Mouse (Mus musculus): ENCODE data around the gene Adprh. TPM values are rescaled to one million over a fixed set of nuclear protein-coding genes. Genes with fewer than 3 reads are reported as not detected.
A peak's percentile ranks its signal among the peaks of the same experiment; 100 is the strongest.
"Not testable (repeated sequence)": the region's sequence is repeated elsewhere in the genome, so short reads cannot be mapped to it uniquely, and the experiment has no call there.

Gene Adprh
- polyA plus RNA-seq, 1 experiment from 2014 or later: 140 TPM

GRCm38 (mm10) chr16:38477241-38477608 is 24.7 kb upstream of the Adprh start:
- not testable (repeated sequence) for H3K36me3 ChIP-seq (ENCODE audit: control insufficient read depth, insufficient read depth); H3K4me1 ChIP-seq (replicated peaks; ENCODE audit: control insufficient read depth, insufficient read depth, low read length); H3K27ac ChIP-seq (ENCODE audit: low read length); ATAC-seq; H3K27me3 ChIP-seq (replicated peaks; ENCODE audit: control insufficient read depth, insufficient read depth, low read length); H3K9me3 ChIP-seq (ENCODE audit: control insufficient read depth, low read length)
- WGBS: 60% methylated on average over 14 of the region's 14 CpGs
- peak overlapping the region; percentile 46 for H3K4me3 ChIP-seq (replicated peaks; ENCODE audit: low read length)
- H3K4me2 ChIP-seq (ENCODE audit: low read length): peak overlapping the region; percentile 80
- H3K9ac ChIP-seq (replicated peaks; ENCODE audit: low read depth, low read length): peak overlapping the region; percentile 35

- no peaks in the 10 kb centered on the region for H3K9me3 ChIP-seq (ENCODE audit: control insufficient read depth, low read length)
- peak; percentile 65 for ATAC-seq
- peak overlapping the region; percentile 54 for H3K9ac ChIP-seq (replicated peaks; ENCODE audit: low read depth, low read length)
- H3K27ac ChIP-seq (ENCODE audit: low read length): no peak overlapping the region
- peaks cover 2% of the 10 kb centered on the region; the same call in 1 of the 2 replicates for H3K27me3 ChIP-seq (replicated peaks; ENCODE audit: control insufficient read depth, insufficient read depth, low read length)
- H3K4me1 ChIP-seq (replicated peaks; ENCODE audit: control insufficient read depth, insufficient read depth, low read length): peaks cover 7% of the 10 kb centered on the region
- no peaks in the 10 kb centered on the region for H3K36me3 ChIP-seq (ENCODE audit: control insufficient read depth, insufficient read depth)
- 10% methylated on average over 34 of the region's 34 CpGs for WGBS
- H3K4me2 ChIP-seq (ENCODE audit: low read length): peak overlapping the region; percentile 80
- H3K4me3 ChIP-seq (replicated peaks; ENCODE audit: low read length): peak overlapping the region; percentile 46
These were observed 24.1 kb upstream of the Adprh start for GRCm38 (mm10) chr16:38476312-38477240.

DNA sequence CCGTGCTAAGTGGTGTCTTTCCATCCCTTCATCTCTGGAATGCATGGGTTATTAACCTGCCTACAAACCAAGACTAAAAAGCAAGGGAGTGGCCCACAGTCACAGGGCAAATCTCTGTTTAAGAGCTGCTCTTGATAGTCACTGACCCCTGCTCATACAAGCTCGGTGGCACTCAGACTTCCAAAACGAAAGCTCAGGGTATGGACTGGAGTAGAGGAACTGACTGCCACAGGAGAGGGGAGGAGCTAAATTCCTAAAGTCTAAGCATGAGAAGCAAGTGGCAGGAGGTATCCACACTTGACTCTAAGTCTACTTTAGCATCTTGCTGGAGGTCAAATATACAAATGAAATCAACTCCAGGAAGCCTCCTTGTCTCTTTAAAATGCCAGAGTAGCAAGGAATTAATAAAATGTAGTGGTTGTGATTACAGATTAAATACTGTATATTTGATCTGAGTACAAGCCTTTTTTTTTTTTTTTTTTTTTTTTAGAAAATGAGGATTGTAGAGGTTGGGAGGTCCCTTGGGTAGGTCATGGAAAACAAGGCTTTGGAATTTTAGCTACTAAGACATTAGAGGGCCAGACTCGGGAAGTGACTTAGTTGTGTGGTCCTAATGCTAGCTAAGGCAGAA is 23.3 kb upstream of the Adprh start:
- no peak for ATAC-seq
- H3K4me2 ChIP-seq (ENCODE audit: low read length): no peak overlapping the region
- no peak overlapping the region for H3K4me3 ChIP-seq (replicated peaks; ENCODE audit: low read length)
- peaks cover 7% of the 10 kb centered on the region for H3K4me1 ChIP-seq (replicated peaks; ENCODE audit: control insufficient read depth, insufficient read depth, low read length)
- H3K9me3 ChIP-seq (ENCODE audit: control insufficient read depth, low read length): no peaks in the 10 kb centered on the region
- no peaks in the 10 kb centered on the region for H3K36me3 ChIP-seq (ENCODE audit: control insufficient read depth, insufficient read depth)
- no peaks in the 10 kb centered on the region for H3K27me3 ChIP-seq (replicated peaks; ENCODE audit: control insufficient read depth, insufficient read depth, low read length)
- WGBS: 67% methylated on average over 4 of the region's 4 CpGs
- no peak overlapping the region for H3K27ac ChIP-seq (ENCODE audit: low read length)
- H3K9ac ChIP-seq (replicated peaks; ENCODE audit: low read depth, low read length): no peak overlapping the region

DNA sequence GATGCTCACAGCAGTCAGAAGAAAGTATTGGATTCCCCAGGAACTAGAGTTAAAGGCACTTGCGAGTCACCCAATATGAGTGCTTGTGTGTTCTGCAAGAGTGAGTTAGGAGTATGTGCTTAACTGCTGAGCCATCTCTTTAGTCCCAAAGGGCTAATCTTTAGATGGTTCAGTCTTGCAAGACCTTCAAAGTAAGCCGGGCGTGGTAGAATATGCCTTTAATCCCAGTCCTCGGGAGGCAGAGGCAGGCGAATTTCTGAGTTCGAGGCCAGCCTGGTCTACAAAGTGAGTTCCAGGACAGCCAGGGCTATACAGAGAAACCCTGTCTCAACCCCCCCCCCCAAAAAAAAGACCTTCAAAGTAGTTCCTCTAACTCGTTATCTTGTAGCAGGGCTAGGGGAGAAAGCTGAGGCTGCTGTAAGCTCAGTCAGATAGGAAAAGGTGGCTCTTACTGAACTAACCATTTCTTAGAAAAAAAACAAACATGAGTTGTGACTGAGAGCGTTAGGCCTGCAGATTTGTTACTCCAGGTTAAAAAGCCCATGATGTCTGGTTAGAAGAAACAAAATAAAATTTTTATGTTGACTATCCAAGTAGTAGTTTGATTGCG is 22.3 kb upstream of the Adprh start:
- 89% methylated on average over 9 of the region's 9 CpGs for WGBS
- Histone ChIP-seq H3K9ac (replicated peaks; ENCODE audit: low read depth, low read length) (no peak overlapping the region), H3K9me3 (ENCODE audit: control insufficient read depth, low read length) (no peaks in the 10 kb centered on the region), H3K36me3 (ENCODE audit: control insufficient read depth, insufficient read depth) (no peaks in the 10 kb centered on the region), H3K27me3 (replicated peaks; ENCODE audit: control insufficient read depth, insufficient read depth, low read length) (no peaks in the 10 kb centered on the region), H3K4me1 (replicated peaks; ENCODE audit: control insufficient read depth, insufficient read depth, low read length) (peaks cover 7% of the 10 kb centered on the region), H3K4me3 (replicated peaks; ENCODE audit: low read length) (no peak overlapping the region), H3K27ac (ENCODE audit: low read length) (no peak overlapping the region), H3K4me2 (ENCODE audit: low read length) (no peak overlapping the region)
- ATAC-seq: no peak

GRCm38 (mm10) chr16:38473661-38474060 is 21.2 kb upstream of the Adprh start:
- Histone ChIP-seq H3K27me3 (replicated peaks; ENCODE audit: control insufficient read depth, insufficient read depth, low read length) (no peaks in the 10 kb centered on the region), H3K4me3 (replicated peaks; ENCODE audit: low read length) (no peak overlapping the region), H3K9me3 (ENCODE audit: control insufficient read depth, low read length) (no peaks in the 10 kb centered on the region), H3K36me3 (ENCODE audit: control insufficient read depth, insufficient read depth) (no peaks in the 10 kb centered on the region), H3K4me2 (ENCODE audit: low read length) (no peak overlapping the region), H3K27ac (ENCODE audit: low read length) (no peak overlapping the region), H3K4me1 (replicated peaks; ENCODE audit: control insufficient read depth, insufficient read depth, low read length) (peaks cover 7% of the 10 kb centered on the region), H3K9ac (replicated peaks; ENCODE audit: low read depth, low read length) (no peak overlapping the region)
- ATAC-seq: no peak
- 96% methylated on average over 5 of the region's 5 CpGs for WGBS

GRCm38 (mm10) chr16:38472507-38472873 is 20.0 kb upstream of the Adprh start:
- WGBS: 91% methylated on average over 5 of the region's 5 CpGs
- no peak overlapping the region for H3K4me2 ChIP-seq (ENCODE audit: low read length)
- H3K9ac ChIP-seq (replicated peaks; ENCODE audit: low read depth, low read length): no peak overlapping the region
- H3K36me3 ChIP-seq (ENCODE audit: control insufficient read depth, insufficient read depth): no peaks in the 10 kb centered on the region
- no peak overlapping the region for H3K4me3 ChIP-seq (replicated peaks; ENCODE audit: low read length)
- no peak overlapping the region for H3K27ac ChIP-seq (ENCODE audit: low read length)
- ATAC-seq: no peak
- peaks cover 7% of the 10 kb centered on the region for H3K4me1 ChIP-seq (replicated peaks; ENCODE audit: control insufficient read depth, insufficient read depth, low read length)
- no peaks in the 10 kb centered on the region for H3K27me3 ChIP-seq (replicated peaks; ENCODE audit: control insufficient read depth, insufficient read depth, low read length)
- H3K9me3 ChIP-seq (ENCODE audit: control insufficient read depth, low read length): no peaks in the 10 kb centered on the region

DNA sequence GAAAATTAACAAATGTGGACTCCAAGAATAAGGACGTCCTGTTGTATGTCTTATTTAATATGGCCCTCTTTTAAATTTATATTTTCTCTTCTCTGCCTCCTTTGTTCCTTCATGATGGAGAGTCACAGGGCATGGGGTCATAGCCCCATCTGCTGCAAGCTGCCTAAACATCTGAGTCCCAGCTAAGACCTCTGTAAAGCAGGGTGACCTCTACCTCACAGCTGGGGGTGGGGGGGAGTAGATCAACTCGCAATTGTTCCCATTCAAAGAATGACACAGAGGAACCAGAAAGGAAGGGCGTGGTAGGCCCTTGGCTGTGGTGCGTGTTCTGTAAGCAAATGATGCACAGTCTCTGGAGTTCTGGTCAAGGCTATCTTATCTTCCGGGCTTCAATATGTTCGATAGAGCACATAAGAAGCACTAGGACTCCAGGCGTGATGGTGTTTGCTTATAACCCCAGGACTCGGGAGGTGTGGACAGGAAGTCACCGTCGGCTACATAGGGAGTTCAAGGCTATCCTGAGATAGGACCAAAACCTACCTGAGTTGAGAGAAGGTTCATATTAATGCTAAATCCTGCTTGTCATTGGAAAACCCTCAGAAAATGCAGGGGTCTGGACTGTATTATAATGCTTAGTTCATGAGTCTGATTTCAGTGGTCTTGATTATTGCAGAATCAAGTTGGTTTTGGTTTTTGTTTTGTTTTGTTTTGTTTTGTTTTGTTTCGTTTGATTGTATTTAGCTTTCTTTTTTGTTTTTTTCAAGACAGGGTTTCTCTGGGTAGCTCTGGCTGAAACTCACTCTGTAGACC is 19.4 kb upstream of the Adprh start:
- Histone ChIP-seq H3K36me3 (ENCODE audit: control insufficient read depth, insufficient read depth) (no peaks in the 10 kb centered on the region), H3K4me1 (replicated peaks; ENCODE audit: control insufficient read depth, insufficient read depth, low read length) (peaks cover 3% of the 10 kb centered on the region; the same call in 1 of the 2 replicates), H3K4me3 (replicated peaks; ENCODE audit: low read length) (no peak overlapping the region), H3K4me2 (ENCODE audit: low read length) (no peak overlapping the region), H3K27ac (ENCODE audit: low read length) (no peak overlapping the region), H3K9ac (replicated peaks; ENCODE audit: low read depth, low read length) (no peak overlapping the region), H3K9me3 (ENCODE audit: control insufficient read depth, low read length) (no peaks in the 10 kb centered on the region), H3K27me3 (replicated peaks; ENCODE audit: control insufficient read depth, insufficient read depth, low read length) (no peaks in the 10 kb centered on the region)
- no peak for ATAC-seq
- 86% methylated on average over 11 of the region's 11 CpGs for WGBS

- no peak for ATAC-seq
- H3K27me3 ChIP-seq (replicated peaks; ENCODE audit: control insufficient read depth, insufficient read depth, low read length): no peaks in the 10 kb centered on the region
These were observed 16.9 kb upstream of the Adprh start for GRCm38 (mm10) chr16:38469437-38469836.

DNA sequence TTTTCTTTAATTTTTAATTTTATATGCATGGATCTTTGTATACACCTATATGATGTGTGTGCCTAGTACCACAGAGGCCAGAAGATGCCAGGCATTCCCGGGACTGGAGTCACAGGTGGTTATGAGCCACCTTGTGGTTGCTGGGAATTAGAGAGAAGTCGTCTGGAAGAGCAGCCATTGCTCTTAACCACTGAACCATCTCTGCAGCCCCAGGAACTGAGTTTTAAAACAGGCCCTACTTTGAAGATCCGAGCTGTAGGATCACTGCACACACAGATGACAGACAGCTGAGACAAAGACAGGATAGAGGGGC is 16.2 kb upstream of the Adprh start:
- no peaks in the 10 kb centered on the region for H3K36me3 ChIP-seq (ENCODE audit: control insufficient read depth, insufficient read depth)
- H3K4me3 ChIP-seq (replicated peaks; ENCODE audit: low read length): no peak overlapping the region
- no peak overlapping the region for H3K4me2 ChIP-seq (ENCODE audit: low read length)
- 39% methylated on average over 3 of the region's 3 CpGs for WGBS
- no peaks in the 10 kb centered on the region for H3K4me1 ChIP-seq (replicated peaks; ENCODE audit: control insufficient read depth, insufficient read depth, low read length)
- no peak overlapping the region for H3K9ac ChIP-seq (replicated peaks; ENCODE audit: low read depth, low read length)
- H3K27ac ChIP-seq (ENCODE audit: low read length): no peak overlapping the region
- ATAC-seq: no peak
- H3K9me3 ChIP-seq (ENCODE audit: control insufficient read depth, low read length): no peaks in the 10 kb centered on the region
- H3K27me3 ChIP-seq (replicated peaks; ENCODE audit: control insufficient read depth, insufficient read depth, low read length): no peaks in the 10 kb centered on the region

More at GRCm38 (mm10) chr16:38469437-38469836, 16.9 kb upstream of the Adprh start:
- no peak overlapping the region for H3K27ac ChIP-seq (ENCODE audit: low read length)
- no peak overlapping the region for H3K4me3 ChIP-seq (replicated peaks; ENCODE audit: low read length)
- H3K9me3 ChIP-seq (ENCODE audit: control insufficient read depth, low read length): no peaks in the 10 kb centered on the region
- H3K9ac ChIP-seq (replicated peaks; ENCODE audit: low read depth, low read length): no peak overlapping the region
- no peak overlapping the region for H3K4me2 ChIP-seq (ENCODE audit: low read length)
- WGBS: 72% methylated on average over 8 of the region's 8 CpGs
- no peaks in the 10 kb centered on the region for H3K4me1 ChIP-seq (replicated peaks; ENCODE audit: control insufficient read depth, insufficient read depth, low read length)
- H3K36me3 ChIP-seq (ENCODE audit: control insufficient read depth, insufficient read depth): no peaks in the 10 kb centered on the region
